Mouse (Mus musculus) stomach, embryonic 16.5 days (tissue): ENCODE results near the gene Ablim1. TPM values are rescaled to one million over a fixed set of nuclear protein-coding genes. Genes with fewer than 3 reads are reported as not detected.

Experiments used
- ATAC-seq: fragments of 200-750 bp; cut with Nextera tagmentation; 2 replicates; pipeline ENCODE4 v1.8.0; 2017; ENCODE audit warnings: moderate number of reproducible peaks, moderate TSS enrichment; ENCODE audit not compliant: insufficient read depth, low FRiP score
- H3K27ac ChIP-seq: fragments of 300-500 bp; sonication (generic); 2 replicates; pipeline ENCODE4 v1.5.1; 2014; ENCODE audit warnings: low read length
- H3K27me3 ChIP-seq: fragments of 300-500 bp; sonication (generic); 2 replicates; pipeline ENCODE4 v1.6.1; 2014; ENCODE audit warnings: low read length, control low read depth, mixed read lengths; ENCODE audit not compliant: control insufficient read depth, insufficient read depth
- H3K36me3 ChIP-seq: fragments of 300-500 bp; sonication (generic); 2 replicates; pipeline ENCODE4 v1.6.1; 2014; ENCODE audit warnings: low read length; ENCODE audit not compliant: control insufficient read depth, insufficient read depth
- H3K4me1 ChIP-seq: fragments of 300-500 bp; sonication (generic); 2 replicates; pipeline ENCODE4 v1.6.1; 2014; ENCODE audit warnings: low read length, control low read depth, mixed read lengths; ENCODE audit not compliant: control insufficient read depth, insufficient read depth
- H3K4me2 ChIP-seq: fragments of 300-500 bp; sonication (generic); 2 replicates; pipeline ENCODE4 v1.6.1; 2014; ENCODE audit warnings: low read depth, low read length, mixed read lengths
- H3K4me3 ChIP-seq: fragments of 300-500 bp; sonication (generic); replicated peaks from 2 replicates; pipeline ENCODE4 v1.5.1; 2014; ENCODE audit warnings: mild to moderate bottlenecking, low read length
- H3K9ac ChIP-seq: fragments of 300-500 bp; sonication (generic); 2 replicates; pipeline ENCODE4 v1.6.1; 2014; ENCODE audit warnings: low read length
- H3K9me3 ChIP-seq: fragments of 300-500 bp; sonication (generic); replicated peaks from 2 replicates; pipeline ENCODE4 v1.6.1; 2016; ENCODE audit warnings: low read length, control low read depth; ENCODE audit not compliant: control insufficient read depth
- WGBS: fragments of 180-500 bp; shearing (Covaris S2); extraction: QIAGEN DNeasy Blood & Tissue Kit; methylation state at CpG from one replicate; pipeline ENCODE4 v1.1.7; 2014; 5-methylcytosine and 5-hydroxymethylcytosine counted together
- polyA plus RNA-seq: library from polyadenylated mRNA; unstranded; fragments of >200 nt; fragmentation: Nextera tagmentation; extraction: Ambion mirVana; gene quantifications from 2 replicates; pipeline ENCODE4 v1.2.1, GENCODE M21; 2015

Gene Ablim1
- polyA plus RNA-seq = 66.5 and 85.4 TPM in 2 replicates

DNA sequence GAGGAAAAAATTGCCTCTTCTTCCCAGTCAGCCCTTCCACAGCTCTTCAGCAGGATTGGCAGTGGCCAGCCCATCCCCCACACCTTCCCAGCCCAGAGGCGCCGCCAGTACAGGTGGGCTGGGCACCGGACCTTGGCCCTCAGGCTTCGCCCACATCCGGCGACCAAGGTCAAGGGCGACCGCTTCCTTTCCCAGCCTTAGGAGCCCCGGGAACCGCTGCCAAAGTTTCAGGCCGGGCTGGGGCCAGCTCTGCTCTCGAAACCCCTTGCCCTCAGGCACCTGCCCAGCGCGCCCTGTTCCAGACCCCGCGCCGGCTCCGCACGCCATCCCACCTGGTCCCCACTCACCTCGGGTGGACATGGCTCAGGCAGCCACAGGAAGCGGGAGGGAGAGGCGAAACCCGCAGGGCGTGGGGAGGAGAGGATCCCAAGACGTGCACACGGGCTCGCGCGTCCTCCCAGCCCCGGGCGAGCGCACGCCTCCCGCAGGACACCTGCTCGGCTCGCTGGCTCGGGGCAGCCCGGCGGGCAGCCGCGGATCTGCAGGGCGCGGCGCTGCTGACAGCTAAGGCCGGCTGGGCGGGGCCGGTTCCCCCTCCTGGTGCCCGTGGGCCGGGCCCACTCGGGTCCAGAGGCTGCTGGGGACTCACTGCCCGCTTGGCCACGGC lies at the start of gene Ablim1:
Gene Ablim1 (minus strand): TSS at position 574 of the 667 bp plus-strand sequence.
- Histone ChIP-seq H3K4me1 (peaks cover 10% of the 10 kb centered on the region; the same call in 1 of the 2 replicates), H3K27ac (peak within 1 kb of the TSS; percentile 44; the same call in 1 of the 2 replicates), H3K27me3 (no peaks in the 10 kb centered on the region), H3K9ac (peak within 1 kb of the TSS; percentile 73), H3K4me2 (peak within 1 kb of the TSS; percentile 78), H3K9me3 (no peaks in the 10 kb centered on the region), H3K4me3 (peak within 1 kb of the TSS; percentile 58), H3K36me3 (no peaks in the 10 kb centered on the region)
- ATAC-seq = peak; percentile 84; the same call in 1 of the 2 replicates
- WGBS = under 1% methylated on average over 52 of the region's 52 CpGs

DNA sequence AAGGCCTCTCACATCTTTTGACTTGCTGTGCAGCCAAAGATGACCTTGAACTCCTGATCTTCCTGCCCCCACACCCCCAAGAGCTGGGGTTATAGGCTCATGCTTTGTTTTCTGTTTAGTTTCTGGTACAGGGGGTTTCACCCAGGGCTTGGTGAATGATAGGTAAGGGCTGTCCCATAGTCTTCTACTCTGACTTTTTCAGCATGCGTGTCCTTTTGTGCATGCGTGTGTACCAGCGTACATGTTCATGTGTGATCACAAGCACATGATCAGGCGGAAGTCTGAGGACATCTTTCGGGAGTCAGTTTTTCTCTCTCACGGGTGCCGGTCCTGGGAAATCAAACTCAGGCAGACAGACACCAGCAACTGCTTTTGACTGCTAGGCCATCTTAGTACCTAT lies 48.8 kb upstream of the Ablim1 start:
- 83% methylated on average over 7 of the region's 7 CpGs for WGBS
- Histone ChIP-seq H3K9ac (no peak overlapping the region), H3K27ac (peak overlapping the region; percentile 34; the same call in 1 of the 2 replicates), H3K4me1 (peaks cover 53% of the 10 kb centered on the region), H3K4me3 (peak overlapping the region; percentile 26), H3K9me3 (no peaks in the 10 kb centered on the region), H3K4me2 (peak overlapping the region; percentile 61), H3K27me3 (no peaks in the 10 kb centered on the region), H3K36me3 (no peaks in the 10 kb centered on the region)
- no peak for ATAC-seq

DNA sequence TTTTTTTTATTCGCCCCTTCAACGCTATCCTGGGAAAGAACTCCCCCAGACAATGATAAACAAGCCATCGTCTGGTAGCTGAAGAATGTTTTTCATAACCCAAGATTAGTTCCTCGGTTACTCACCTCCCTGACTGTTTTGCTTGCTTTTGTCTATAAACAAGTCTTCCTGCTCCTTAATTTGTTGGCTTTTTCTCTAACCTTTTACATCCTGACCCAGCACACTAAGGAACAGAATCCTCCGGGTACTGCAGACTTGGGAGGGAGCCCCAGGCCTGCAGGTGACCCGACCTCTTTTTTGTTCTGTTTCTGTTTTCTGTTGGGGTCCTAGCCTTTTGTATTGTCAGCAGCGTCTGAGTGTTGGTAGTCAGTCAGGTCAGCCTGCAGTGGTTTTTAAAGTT lies 48.4 kb upstream of the Ablim1 start:
- Histone ChIP-seq H3K9me3 (no peaks in the 10 kb centered on the region), H3K9ac (peak overlapping the region; percentile 37; the same call in 1 of the 2 replicates), H3K4me1 (peaks cover 57% of the 10 kb centered on the region), H3K27me3 (no peaks in the 10 kb centered on the region), H3K27ac (peak overlapping the region; percentile 34), H3K4me3 (peak overlapping the region; percentile 26), H3K36me3 (no peaks in the 10 kb centered on the region), H3K4me2 (peak overlapping the region; percentile 61)
- 13% methylated on average over 7 of the region's 7 CpGs for WGBS
- no peak for ATAC-seq

DNA sequence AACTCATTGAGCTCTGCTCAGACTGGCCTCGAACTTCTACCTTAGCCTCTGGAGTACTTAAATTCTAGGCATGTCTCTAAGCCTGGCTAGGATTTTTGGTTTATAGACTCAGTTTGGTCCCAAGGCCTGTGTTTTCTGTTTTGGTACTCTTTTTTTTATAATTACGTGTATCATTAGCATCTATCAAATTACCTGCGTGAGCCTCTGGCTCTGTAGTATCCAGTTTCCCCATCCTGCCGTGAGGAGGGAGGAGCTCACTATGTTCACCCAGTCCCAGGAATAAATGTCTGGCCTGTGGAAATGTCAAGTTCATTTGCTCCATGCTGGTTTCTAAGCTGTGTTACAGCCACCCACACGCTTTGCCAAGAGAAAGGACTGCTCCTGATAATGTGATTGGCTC lies 47.9 kb upstream of the Ablim1 start:
- peak overlapping the region; percentile 34; the same call in 1 of the 2 replicates for H3K27ac ChIP-seq

DNA sequence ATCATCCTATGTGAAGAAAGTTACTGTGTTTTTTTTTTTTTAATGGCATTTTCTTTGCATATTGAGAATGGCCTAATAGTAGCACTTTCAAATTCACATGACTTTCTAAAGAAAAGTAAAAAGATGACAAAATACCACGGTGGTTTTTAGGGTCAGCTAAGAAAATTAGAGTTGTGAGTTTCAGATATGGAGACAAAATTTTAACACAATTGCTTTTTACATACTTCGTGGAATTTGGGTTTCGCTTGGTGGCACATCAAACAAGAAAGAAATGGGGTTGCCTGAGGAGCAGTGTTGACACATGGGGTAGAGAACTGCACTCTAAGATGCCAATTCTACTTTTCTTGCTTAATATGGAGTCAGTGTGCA lies 47.2 kb upstream of the Ablim1 start:
- Histone ChIP-seq H3K27ac (peak overlapping the region; percentile 97), H3K27me3 (no peaks in the 10 kb centered on the region), H3K9me3 (no peaks in the 10 kb centered on the region), H3K36me3 (no peaks in the 10 kb centered on the region), H3K9ac (peak overlapping the region; percentile 99), H3K4me2 (peak overlapping the region; percentile 61), H3K4me3 (peak overlapping the region; percentile 92), H3K4me1 (peaks cover 49% of the 10 kb centered on the region)
- ATAC-seq = no peak
- 10% methylated on average over 3 of the region's 3 CpGs for WGBS

More for the DNA sequence above, 47.9 kb upstream of the Ablim1 start:
- Histone ChIP-seq H3K9ac (peak overlapping the region; percentile 28; the same call in 1 of the 2 replicates), H3K4me3 (peak overlapping the region; percentile 26), H3K9me3 (no peaks in the 10 kb centered on the region), H3K27me3 (no peaks in the 10 kb centered on the region), H3K4me1 (peaks cover 54% of the 10 kb centered on the region), H3K4me2 (peak overlapping the region; percentile 61), H3K36me3 (no peaks in the 10 kb centered on the region)
- WGBS = 31% methylated on average over 5 of the region's 5 CpGs
- no peak for ATAC-seq

DNA sequence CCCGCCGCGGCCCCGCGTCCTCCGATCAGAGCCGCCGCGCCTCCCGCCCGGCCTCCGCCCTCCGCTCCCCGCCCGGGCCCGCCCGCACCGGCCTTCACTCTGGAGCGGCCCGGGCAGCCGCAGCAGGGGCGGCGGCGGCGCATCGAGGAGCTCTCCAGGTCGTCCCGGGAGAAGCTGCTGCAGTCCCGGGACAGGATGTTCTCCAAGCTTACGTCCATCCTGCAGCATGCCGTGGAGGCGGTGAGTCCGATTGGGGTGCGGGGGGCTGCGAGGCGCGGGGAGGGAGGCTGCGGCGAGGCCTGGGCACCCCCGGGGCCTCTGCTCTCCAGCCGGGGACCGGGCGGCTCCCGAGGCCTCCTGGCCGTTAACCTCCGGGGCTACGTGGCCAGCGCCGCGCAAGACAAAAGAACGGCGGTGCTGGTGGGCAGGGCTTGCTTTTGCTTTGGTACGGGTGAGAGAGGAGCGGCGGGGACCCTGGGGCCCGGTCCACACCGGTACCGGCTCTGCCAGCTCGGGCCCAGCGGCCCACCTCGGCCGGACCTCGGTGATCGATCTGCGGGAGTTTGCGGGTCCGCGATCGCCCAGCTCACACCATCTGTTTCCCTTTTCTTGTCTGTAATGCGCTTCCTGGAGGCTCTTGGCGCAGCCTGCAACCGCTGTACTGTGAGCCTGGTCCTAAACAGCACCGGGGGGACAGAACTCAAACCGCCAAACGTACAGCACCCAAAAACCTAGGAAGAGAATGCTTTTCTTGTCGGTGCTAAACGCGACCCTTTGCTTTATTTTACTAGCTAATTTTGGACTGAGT lies 46.6 kb upstream of the Ablim1 start:
- H3K27me3 ChIP-seq = no peaks in the 10 kb centered on the region
- peaks cover 44% of the 10 kb centered on the region for H3K4me1 ChIP-seq
- H3K4me2 ChIP-seq = peak overlapping the region; percentile 61
- WGBS = under 1% methylated on average over 73 of the region's 78 CpGs
- peak overlapping the region; percentile 97 for H3K27ac ChIP-seq
- H3K36me3 ChIP-seq = no peaks in the 10 kb centered on the region
- H3K9me3 ChIP-seq = no peaks in the 10 kb centered on the region
- peak; percentile 21 for ATAC-seq
- H3K9ac ChIP-seq = peak overlapping the region; percentile 99
- H3K4me3 ChIP-seq = peak overlapping the region; percentile 92

DNA sequence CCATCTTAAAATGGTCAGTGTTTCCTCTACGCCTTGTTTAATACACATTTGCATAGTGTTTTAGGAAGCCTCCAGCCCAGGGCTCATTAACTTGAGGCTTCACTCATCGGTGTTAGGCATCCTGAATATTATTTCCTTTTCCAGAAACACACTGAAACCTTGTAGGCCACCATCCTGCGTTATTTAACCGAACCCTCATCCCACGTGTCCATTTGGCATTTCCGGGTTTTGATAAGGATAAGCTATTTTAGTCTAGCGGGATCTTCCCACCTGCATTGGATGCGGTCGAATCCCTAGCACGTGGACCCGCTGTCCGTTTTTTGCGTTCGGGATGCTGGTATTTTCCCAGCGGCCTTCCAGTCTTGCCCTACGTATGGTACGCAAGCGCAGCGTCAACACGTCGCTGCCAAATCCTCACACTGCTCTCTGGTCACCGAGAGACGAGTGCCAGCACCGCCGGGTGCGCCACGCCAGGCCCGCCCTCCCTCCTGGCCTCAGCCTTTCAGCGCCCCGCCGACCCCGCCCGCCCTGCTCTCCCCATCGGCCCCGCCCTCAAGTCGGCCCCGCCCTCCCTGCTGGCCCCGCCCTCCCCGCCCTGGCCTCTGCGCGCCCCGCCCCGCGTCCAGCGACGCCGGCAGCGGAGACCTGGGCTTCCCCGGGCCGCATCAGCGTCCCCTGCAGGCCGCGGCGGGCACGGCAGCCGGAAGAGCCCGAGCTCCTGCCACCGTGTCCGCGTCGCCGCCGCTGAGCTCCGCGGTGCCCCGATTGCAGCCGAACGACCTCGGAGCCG lies 45.8 kb upstream of the Ablim1 start, which contains the start of gene Fam160b1:
Gene Fam160b1 (plus strand): TSS at position 340 of the 790 bp plus-strand sequence.
- peak within 1 kb of the TSS; percentile 77 for H3K4me2 ChIP-seq
- ATAC-seq = peak; percentile 92
- H3K4me3 ChIP-seq = peak within 1 kb of the TSS; percentile 92
- peaks cover 45% of the 10 kb centered on the region for H3K4me1 ChIP-seq
- H3K9ac ChIP-seq = peak within 1 kb of the TSS; percentile 99
- H3K27ac ChIP-seq = peak within 1 kb of the TSS; percentile 97
- H3K27me3 ChIP-seq = no peaks in the 10 kb centered on the region
- under 1% methylated on average over 63 of the region's 70 CpGs for WGBS
- no peaks in the 10 kb centered on the region for H3K36me3 ChIP-seq
- no peaks in the 10 kb centered on the region for H3K9me3 ChIP-seq

DNA sequence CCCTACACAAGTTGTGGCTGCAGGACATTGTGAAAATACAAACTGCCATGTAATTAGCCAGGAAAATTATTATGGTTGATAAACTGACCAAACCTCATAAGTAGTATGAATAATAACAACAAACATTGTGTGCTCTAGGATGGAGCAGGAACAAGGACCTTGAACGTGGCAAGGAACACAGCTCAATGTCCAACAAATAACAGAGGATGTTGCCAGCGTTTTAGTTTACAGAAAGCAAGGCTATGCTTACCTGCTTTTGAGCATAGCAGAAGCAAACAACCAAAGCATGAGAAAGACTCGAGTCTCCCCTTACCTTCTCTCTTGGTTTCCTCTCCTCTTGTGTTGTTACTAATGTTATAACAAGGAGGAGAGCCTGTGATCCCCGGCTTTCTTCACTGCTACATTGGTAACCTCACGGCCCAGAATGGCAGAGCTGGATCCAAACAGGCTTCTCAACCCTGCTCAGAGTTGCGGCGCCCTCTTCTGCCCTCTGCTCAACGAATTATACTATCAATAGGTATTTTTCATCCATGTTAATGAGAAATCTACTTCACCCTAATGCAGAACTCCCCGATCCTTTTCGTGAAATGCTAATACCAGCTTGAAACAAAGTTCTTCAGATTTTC lies 45.1 kb upstream of the Ablim1 start:
- peak overlapping the region; percentile 92 for H3K4me3 ChIP-seq
- no peaks in the 10 kb centered on the region for H3K9me3 ChIP-seq
- H3K9ac ChIP-seq = peak overlapping the region; percentile 69
- H3K4me2 ChIP-seq = peak overlapping the region; percentile 77
- H3K27me3 ChIP-seq = no peaks in the 10 kb centered on the region
- 32% methylated on average over 10 of the region's 10 CpGs for WGBS
- H3K27ac ChIP-seq = peak overlapping the region; percentile 83
- ATAC-seq = no peak
- no peaks in the 10 kb centered on the region for H3K36me3 ChIP-seq
- H3K4me1 ChIP-seq = peaks cover 42% of the 10 kb centered on the region
